Mouse (Mus musculus): ENCODE data around the gene Ddit4. TPM values are rescaled to one million over a fixed set of nuclear protein-coding genes. Genes with fewer than 3 reads are reported as not detected.

Gene Ddit4
- polyA plus RNA-seq, 1 experiment from 2014 or later: 66.3 TPM

GRCm38 (mm10) chr10:59936058-59936856 is 15.4 kb downstream of the Ddit4 start:
- no peak overlapping the region for H3K4me3 ChIP-seq (ENCODE audit: low read depth, low read length)
- no peaks in the 10 kb centered on the region for H3K27me3 ChIP-seq (ENCODE audit: control insufficient read depth, insufficient read depth, low read depth, low read length)
- no peak for ATAC-seq
- no peaks in the 10 kb centered on the region for H3K4me1 ChIP-seq (ENCODE audit: control insufficient read depth, insufficient read depth, low read length)
- H3K36me3 ChIP-seq (ENCODE audit: control insufficient read depth, insufficient read depth, low read length): no peaks in the 10 kb centered on the region
- WGBS: 52% methylated on average over 8 of the region's 8 CpGs
- H3K9me3 ChIP-seq (replicated peaks; ENCODE audit: control insufficient read depth, low read length, poor library complexity, severe bottlenecking): no peaks in the 10 kb centered on the region
- H3K9ac ChIP-seq (ENCODE audit: low read depth, low read length): no peak overlapping the region
- H3K27ac ChIP-seq (ENCODE audit: low read length): no peak overlapping the region
- no peak overlapping the region for H3K4me2 ChIP-seq (ENCODE audit: low read length)

GRCm38 (mm10) chr10:59934039-59934438 is 17.6 kb downstream of the Ddit4 start:
- Histone ChIP-seq H3K36me3 (ENCODE audit: control insufficient read depth, insufficient read depth, low read length) (no peaks in the 10 kb centered on the region), H3K9me3 (replicated peaks; ENCODE audit: control insufficient read depth, low read length, poor library complexity, severe bottlenecking) (no peaks in the 10 kb centered on the region), H3K9ac (ENCODE audit: low read depth, low read length) (no peak overlapping the region), H3K4me1 (ENCODE audit: control insufficient read depth, insufficient read depth, low read length) (peaks cover 3% of the 10 kb centered on the region), H3K27me3 (ENCODE audit: control insufficient read depth, insufficient read depth, low read depth, low read length) (no peaks in the 10 kb centered on the region), H3K4me3 (ENCODE audit: low read depth, low read length) (no peak overlapping the region), H3K27ac (ENCODE audit: low read length) (no peak overlapping the region), H3K4me2 (ENCODE audit: low read length) (no peak overlapping the region)
- ATAC-seq: no peak
- 48% methylated on average over 3 of the region's 3 CpGs for WGBS

- Histone ChIP-seq H3K4me2 (ENCODE audit: low read length) (no peak overlapping the region), H3K27me3 (ENCODE audit: control insufficient read depth, insufficient read depth, low read depth, low read length) (no peaks in the 10 kb centered on the region), H3K4me3 (ENCODE audit: low read depth, low read length) (no peak overlapping the region), H3K9me3 (replicated peaks; ENCODE audit: control insufficient read depth, low read length, poor library complexity, severe bottlenecking) (no peaks in the 10 kb centered on the region), H3K36me3 (ENCODE audit: control insufficient read depth, insufficient read depth, low read length) (no peaks in the 10 kb centered on the region), H3K27ac (ENCODE audit: low read length) (no peak overlapping the region), H3K4me1 (ENCODE audit: control insufficient read depth, insufficient read depth, low read length) (peaks cover 3% of the 10 kb centered on the region), H3K9ac (ENCODE audit: low read depth, low read length) (no peak overlapping the region)
- WGBS: 83% methylated on average over 6 of the region's 6 CpGs
- no peak for ATAC-seq
These were observed 19.1 kb downstream of the Ddit4 start for GRCm38 (mm10) chr10:59932521-59932920.

GRCm38 (mm10) chr10:59930996-59931395 is 20.6 kb downstream of the Ddit4 start:
- Histone ChIP-seq H3K36me3 (ENCODE audit: control insufficient read depth, insufficient read depth, low read length) (no peaks in the 10 kb centered on the region), H3K27me3 (ENCODE audit: control insufficient read depth, insufficient read depth, low read depth, low read length) (no peaks in the 10 kb centered on the region), H3K27ac (ENCODE audit: low read length) (peak overlapping the region; percentile 80), H3K4me3 (ENCODE audit: low read depth, low read length) (no peak overlapping the region), H3K9me3 (replicated peaks; ENCODE audit: control insufficient read depth, low read length, poor library complexity, severe bottlenecking) (no peaks in the 10 kb centered on the region), H3K4me1 (ENCODE audit: control insufficient read depth, insufficient read depth, low read length) (peaks cover 3% of the 10 kb centered on the region), H3K9ac (ENCODE audit: low read depth, low read length) (peak overlapping the region; percentile 41; the same call in 1 of the 2 replicates), H3K4me2 (ENCODE audit: low read length) (peak overlapping the region; percentile 26)
- ATAC-seq: peak; percentile 96
- WGBS: 19% methylated on average over 10 of the region's 10 CpGs

GRCm38 (mm10) chr10:59929205-59929604 is 22.4 kb downstream of the Ddit4 start:
- no peak for ATAC-seq
- 89% methylated on average over 7 of the region's 7 CpGs for WGBS
- no peak overlapping the region for H3K9ac ChIP-seq (ENCODE audit: low read depth, low read length)
- peaks cover 3% of the 10 kb centered on the region for H3K4me1 ChIP-seq (ENCODE audit: control insufficient read depth, insufficient read depth, low read length)
- no peak overlapping the region for H3K4me2 ChIP-seq (ENCODE audit: low read length)
- H3K9me3 ChIP-seq (replicated peaks; ENCODE audit: control insufficient read depth, low read length, poor library complexity, severe bottlenecking): no peaks in the 10 kb centered on the region
- H3K36me3 ChIP-seq (ENCODE audit: control insufficient read depth, insufficient read depth, low read length): no peaks in the 10 kb centered on the region
- H3K27me3 ChIP-seq (ENCODE audit: control insufficient read depth, insufficient read depth, low read depth, low read length): no peaks in the 10 kb centered on the region
- H3K27ac ChIP-seq (ENCODE audit: low read length): no peak overlapping the region
- no peak overlapping the region for H3K4me3 ChIP-seq (ENCODE audit: low read depth, low read length)

- H3K9ac ChIP-seq (ENCODE audit: low read depth, low read length): no peak overlapping the region
- WGBS: 23% methylated on average over 3 of the region's 3 CpGs
- no peak for ATAC-seq
These were observed 27.3 kb downstream of the Ddit4 start for GRCm38 (mm10) chr10:59924305-59924704.

GRCm38 (mm10) chr10:59923493-59923892 is 28.1 kb downstream of the Ddit4 start:
- Histone ChIP-seq H3K4me1 (ENCODE audit: control insufficient read depth, insufficient read depth, low read length) (peaks cover 13% of the 10 kb centered on the region), H3K9me3 (replicated peaks; ENCODE audit: control insufficient read depth, low read length, poor library complexity, severe bottlenecking) (no peaks in the 10 kb centered on the region), H3K4me3 (ENCODE audit: low read depth, low read length) (no peak overlapping the region), H3K27me3 (ENCODE audit: control insufficient read depth, insufficient read depth, low read depth, low read length) (no peaks in the 10 kb centered on the region), H3K9ac (ENCODE audit: low read depth, low read length) (no peak overlapping the region), H3K27ac (ENCODE audit: low read length) (no peak overlapping the region), H3K36me3 (ENCODE audit: control insufficient read depth, insufficient read depth, low read length) (no peaks in the 10 kb centered on the region), H3K4me2 (ENCODE audit: low read length) (no peak overlapping the region)
- 86% methylated on average over 2 of the region's 2 CpGs for WGBS
- ATAC-seq: no peak

More at GRCm38 (mm10) chr10:59924305-59924704, 27.3 kb downstream of the Ddit4 start:
- H3K9me3 ChIP-seq (replicated peaks; ENCODE audit: control insufficient read depth, low read length, poor library complexity, severe bottlenecking): no peaks in the 10 kb centered on the region
- no peaks in the 10 kb centered on the region for H3K36me3 ChIP-seq (ENCODE audit: control insufficient read depth, insufficient read depth, low read length)
- H3K4me3 ChIP-seq (ENCODE audit: low read depth, low read length): no peak overlapping the region
- no peak overlapping the region for H3K4me2 ChIP-seq (ENCODE audit: low read length)
- H3K27me3 ChIP-seq (ENCODE audit: control insufficient read depth, insufficient read depth, low read depth, low read length): no peaks in the 10 kb centered on the region
- no peak overlapping the region for H3K27ac ChIP-seq (ENCODE audit: low read length)
- peaks cover 13% of the 10 kb centered on the region for H3K4me1 ChIP-seq (ENCODE audit: control insufficient read depth, insufficient read depth, low read length)

GRCm38 (mm10) chr10:59920810-59921681 is 30.6 kb downstream of the Ddit4 start:
- WGBS: 4% methylated on average over 33 of the region's 33 CpGs
- peak; percentile 75 for ATAC-seq
- peak overlapping the region; percentile 85 for H3K4me2 ChIP-seq (ENCODE audit: low read length)
- no peaks in the 10 kb centered on the region for H3K9me3 ChIP-seq (replicated peaks; ENCODE audit: control insufficient read depth, low read length, poor library complexity, severe bottlenecking)
- no peaks in the 10 kb centered on the region for H3K36me3 ChIP-seq (ENCODE audit: control insufficient read depth, insufficient read depth, low read length)
- peaks cover 23% of the 10 kb centered on the region for H3K4me1 ChIP-seq (ENCODE audit: control insufficient read depth, insufficient read depth, low read length)
- peak overlapping the region; percentile 63 for H3K9ac ChIP-seq (ENCODE audit: low read depth, low read length)
- peak overlapping the region; percentile 80 for H3K27ac ChIP-seq (ENCODE audit: low read length)
- H3K27me3 ChIP-seq (ENCODE audit: control insufficient read depth, insufficient read depth, low read depth, low read length): no peaks in the 10 kb centered on the region
- H3K4me3 ChIP-seq (ENCODE audit: low read depth, low read length): peak overlapping the region; percentile 38

- Histone ChIP-seq H3K36me3 (ENCODE audit: control insufficient read depth, insufficient read depth, low read length) (no peaks in the 10 kb centered on the region), H3K9ac (ENCODE audit: low read depth, low read length) (peak overlapping the region; percentile 63), H3K4me2 (ENCODE audit: low read length) (peak overlapping the region; percentile 85), H3K4me3 (ENCODE audit: low read depth, low read length) (peak overlapping the region; percentile 38), H3K27me3 (ENCODE audit: control insufficient read depth, insufficient read depth, low read depth, low read length) (no peaks in the 10 kb centered on the region), H3K27ac (ENCODE audit: low read length) (peak overlapping the region; percentile 80), H3K9me3 (replicated peaks; ENCODE audit: control insufficient read depth, low read length, poor library complexity, severe bottlenecking) (no peaks in the 10 kb centered on the region), H3K4me1 (ENCODE audit: control insufficient read depth, insufficient read depth, low read length) (peaks cover 23% of the 10 kb centered on the region)
- ATAC-seq: peak; percentile 19; the same call in 1 of the 2 replicates
- 24% methylated on average over 7 of the region's 7 CpGs for WGBS
These were observed 31.2 kb downstream of the Ddit4 start for GRCm38 (mm10) chr10:59920485-59920809.
